Mouse (Mus musculus): ENCODE data around the gene Dcaf1. TPM values are rescaled to one million over a fixed set of nuclear protein-coding genes. Genes with fewer than 3 reads are reported as not detected.

Gene Dcaf1
- polyA plus RNA-seq, 1 experiment from 2014 or later, result 7.2 TPM

GRCm38 (mm10) chr9:106891829-106892551 is 70.3 kb downstream of the Dcaf1 start, which contains the start of gene Manf:
Manf (minus strand) TSS chr9:106891979.
- Histone ChIP-seq H3K27me3 (replicated peaks; ENCODE audit: insufficient read depth, low read length) (no peaks in the 10 kb centered on the region), H3K4me1 (ENCODE audit: insufficient read depth, low read depth, low read length) (peaks cover 5% of the 10 kb centered on the region; the same call in 1 of the 2 replicates), H3K27ac (ENCODE audit: low read length) (peak within 1 kb of the TSS; percentile 88), H3K36me3 (ENCODE audit: insufficient read depth, low read length) (peaks cover 5% of the 10 kb centered on the region), H3K9me3 (ENCODE audit: low read length) (no peaks in the 10 kb centered on the region), H3K4me3 (ENCODE audit: low read depth, low read length) (peak within 1 kb of the TSS; percentile 74), H3K4me2 (replicated peaks; ENCODE audit: low read depth, low read length) (peak within 1 kb of the TSS; percentile 75), H3K9ac (replicated peaks; ENCODE audit: low read depth) (peak within 1 kb of the TSS; percentile 88)
- TF ChIP-seq EP300 (IDR thresholded peaks at IDR 0.05) (no peak; the same call in 1 of the 2 replicates), CTCF (IDR thresholded peaks at IDR 0.05) (peak; percentile 48)
- 1% methylated on average over 59 of the region's 59 CpGs for WGBS
- DNase-seq (ENCODE audit: low spot score) (peak; percentile 99), ATAC-seq (peak; percentile 97)

- H3K4me3 ChIP-seq (ENCODE audit: low read depth, low read length), result peak overlapping the region; percentile 74
- DNase-seq (ENCODE audit: low spot score) (no peak), ATAC-seq (no peak)
- peaks cover 5% of the 10 kb centered on the region; the same call in 1 of the 2 replicates for H3K4me1 ChIP-seq (ENCODE audit: insufficient read depth, low read depth, low read length)
- H3K27me3 ChIP-seq (replicated peaks; ENCODE audit: insufficient read depth, low read length), result no peaks in the 10 kb centered on the region
- H3K27ac ChIP-seq (ENCODE audit: low read length), result peak overlapping the region; percentile 88
- peak overlapping the region; percentile 68 for H3K4me2 ChIP-seq (replicated peaks; ENCODE audit: low read depth, low read length)
- peaks cover 5% of the 10 kb centered on the region for H3K36me3 ChIP-seq (ENCODE audit: insufficient read depth, low read length)
- WGBS, result 1% methylated on average over 9 of the region's 9 CpGs
- H3K9me3 ChIP-seq (ENCODE audit: low read length), result no peaks in the 10 kb centered on the region
- H3K9ac ChIP-seq (replicated peaks; ENCODE audit: low read depth), result peak overlapping the region; percentile 47
- TF ChIP-seq EP300 (IDR thresholded peaks at IDR 0.05) (no peak), CTCF (IDR thresholded peaks at IDR 0.05) (no peak)
Measured at GRCm38 (mm10) chr9:106892552-106892875, 70.8 kb downstream of the Dcaf1 start.

GRCm38 (mm10) chr9:106893327-106893726 is 71.7 kb downstream of the Dcaf1 start:
- Histone ChIP-seq H3K4me3 (ENCODE audit: low read depth, low read length) (no peak overlapping the region), H3K9ac (replicated peaks; ENCODE audit: low read depth) (no peak overlapping the region), H3K27me3 (replicated peaks; ENCODE audit: insufficient read depth, low read length) (no peaks in the 10 kb centered on the region), H3K27ac (ENCODE audit: low read length) (no peak overlapping the region), H3K36me3 (ENCODE audit: insufficient read depth, low read length) (peaks cover 3% of the 10 kb centered on the region), H3K4me2 (replicated peaks; ENCODE audit: low read depth, low read length) (no peak overlapping the region), H3K4me1 (ENCODE audit: insufficient read depth, low read depth, low read length) (peaks cover 5% of the 10 kb centered on the region; the same call in 1 of the 2 replicates), H3K9me3 (ENCODE audit: low read length) (no peaks in the 10 kb centered on the region)
- ATAC-seq (no peak), DNase-seq (ENCODE audit: low spot score) (no peak)
- no peak for TF ChIP-seq CTCF (IDR thresholded peaks at IDR 0.05)
- TF ChIP-seq EP300 (IDR thresholded peaks at IDR 0.05), result no peak
- WGBS, result 63% methylated on average over 3 of the region's 3 CpGs

GRCm38 (mm10) chr9:106898901-106899300 is 77.2 kb downstream of the Dcaf1 start:
- no peak for DNase-seq (ENCODE audit: low spot score)
- Histone ChIP-seq H3K9ac (replicated peaks; ENCODE audit: low read depth) (no peak overlapping the region), H3K4me1 (ENCODE audit: insufficient read depth, low read depth, low read length) (no peaks in the 10 kb centered on the region), H3K9me3 (ENCODE audit: low read length) (no peaks in the 10 kb centered on the region), H3K27ac (ENCODE audit: low read length) (no peak overlapping the region), H3K4me3 (ENCODE audit: low read depth, low read length) (no peak overlapping the region), H3K36me3 (ENCODE audit: insufficient read depth, low read length) (no peaks in the 10 kb centered on the region), H3K4me2 (replicated peaks; ENCODE audit: low read depth, low read length) (no peak overlapping the region), H3K27me3 (replicated peaks; ENCODE audit: insufficient read depth, low read length) (no peaks in the 10 kb centered on the region)
- 61% methylated on average over 1 of the region's 1 CpGs for WGBS
- no peak for ATAC-seq
- no peak for TF ChIP-seq CTCF (IDR thresholded peaks at IDR 0.05)
- TF ChIP-seq EP300 (IDR thresholded peaks at IDR 0.05), result no peak

GRCm38 (mm10) chr9:106901596-106901995 is 79.9 kb downstream of the Dcaf1 start:
- Histone ChIP-seq H3K27ac (ENCODE audit: low read length) (no peak overlapping the region), H3K27me3 (replicated peaks; ENCODE audit: insufficient read depth, low read length) (no peaks in the 10 kb centered on the region), H3K9me3 (ENCODE audit: low read length) (no peaks in the 10 kb centered on the region), H3K4me1 (ENCODE audit: insufficient read depth, low read depth, low read length) (no peaks in the 10 kb centered on the region), H3K4me3 (ENCODE audit: low read depth, low read length) (no peak overlapping the region), H3K36me3 (ENCODE audit: insufficient read depth, low read length) (no peaks in the 10 kb centered on the region), H3K9ac (replicated peaks; ENCODE audit: low read depth) (no peak overlapping the region), H3K4me2 (replicated peaks; ENCODE audit: low read depth, low read length) (no peak overlapping the region)
- 83% methylated on average over 7 of the region's 7 CpGs for whole genome bisulfite sequencing
- DNase-seq (ENCODE audit: low spot score), result no peak
- ATAC-seq, result no peak
- TF ChIP-seq CTCF (IDR thresholded peaks at IDR 0.05) (no peak), EP300 (IDR thresholded peaks at IDR 0.05) (no peak)

GRCm38 (mm10) chr9:106903099-106903790 is 81.6 kb downstream of the Dcaf1 start:
- WGBS, result 55% methylated on average over 4 of the region's 4 CpGs
- no peak for DNase-seq (ENCODE audit: low spot score)
- TF ChIP-seq CTCF (IDR thresholded peaks at IDR 0.05) (no peak), EP300 (IDR thresholded peaks at IDR 0.05) (no peak)
- Histone ChIP-seq H3K36me3 (ENCODE audit: insufficient read depth, low read length) (no peaks in the 10 kb centered on the region), H3K27ac (ENCODE audit: low read length) (no peak overlapping the region), H3K9me3 (ENCODE audit: low read length) (no peaks in the 10 kb centered on the region), H3K4me1 (ENCODE audit: insufficient read depth, low read depth, low read length) (no peaks in the 10 kb centered on the region), H3K27me3 (replicated peaks; ENCODE audit: insufficient read depth, low read length) (no peaks in the 10 kb centered on the region), H3K4me2 (replicated peaks; ENCODE audit: low read depth, low read length) (no peak overlapping the region), H3K4me3 (ENCODE audit: low read depth, low read length) (no peak overlapping the region), H3K9ac (replicated peaks; ENCODE audit: low read depth) (no peak overlapping the region)
- no peak for ATAC-seq
